Mouse (Mus musculus): ENCODE results near the gene Kcnma1. TPM values are rescaled to one million over a fixed set of nuclear protein-coding genes. Genes with fewer than 3 reads are reported as not detected.

Kcnma1 gene
- total and polyA plus RNA-seq, 3 experiments = not detected

DNA sequence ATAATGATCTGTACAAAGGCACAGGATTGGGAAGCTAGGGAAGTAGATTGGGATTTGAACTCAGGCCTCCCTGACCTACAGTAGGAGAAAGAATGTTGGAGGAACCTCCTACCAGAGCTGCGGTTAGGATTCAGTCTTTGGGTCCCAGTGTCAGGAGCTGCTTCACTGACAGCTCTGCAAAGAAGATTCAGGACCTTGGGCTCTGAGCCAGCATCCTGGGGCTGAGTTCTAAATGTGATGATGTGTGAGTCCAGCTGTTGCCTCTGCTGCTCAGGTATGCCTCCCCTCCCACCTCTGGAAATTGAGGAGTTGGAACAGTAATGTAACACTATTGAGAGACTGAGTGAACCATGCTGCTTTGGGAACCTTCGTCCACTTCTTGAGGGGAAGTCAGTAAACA, 266.3 kb downstream of the Kcnma1 start:
- Histone ChIP-seq H3K4me1 (ENCODE audit: control insufficient read depth in 1 of 2, insufficient read depth in 2 of 2, low read length in 2 of 2) (no peaks in the 10 kb centered on the region), H3K9me3 (replicated peaks; ENCODE audit: insufficient read depth, low read length) (no peaks in the 10 kb centered on the region), H3K27me3 (ENCODE audit: control insufficient read depth in 1 of 2, insufficient read depth in 2 of 2, low read length in 2 of 2) (no peaks in the 10 kb centered on the region), H3K27ac (ENCODE audit: control insufficient read depth, low read depth, low read length) (no peak overlapping the region), H3K79me2 (ENCODE audit: control insufficient read depth, insufficient read depth, low read length, poor library complexity) (no peaks in the 10 kb centered on the region), H3K36me3 (ENCODE audit: control insufficient read depth in 1 of 2, insufficient read depth in 2 of 2, low read length in 2 of 2) (no peaks in the 10 kb centered on the region), H3K4me3 (ENCODE audit: control insufficient read depth in 1 of 2, insufficient read depth in 1 of 2, low read depth in 2 of 2, low read length in 2 of 2) (no peak overlapping the region), H3K9ac (ENCODE audit: control insufficient read depth, low read depth, low read length, poor library complexity, severe bottlenecking) (no peak overlapping the region)
- no peak for DNase-seq (ENCODE audit: low read depth, low spot score)
- TF ChIP-seq MAX (IDR thresholded peaks at IDR 0.05; ENCODE audit: low read length) (no peak), MAZ (IDR thresholded peaks at IDR 0.05; ENCODE audit: low read depth, low read length) (no peak), CHD2 (IDR thresholded peaks at IDR 0.05; ENCODE audit: low read length) (no peak)

DNA sequence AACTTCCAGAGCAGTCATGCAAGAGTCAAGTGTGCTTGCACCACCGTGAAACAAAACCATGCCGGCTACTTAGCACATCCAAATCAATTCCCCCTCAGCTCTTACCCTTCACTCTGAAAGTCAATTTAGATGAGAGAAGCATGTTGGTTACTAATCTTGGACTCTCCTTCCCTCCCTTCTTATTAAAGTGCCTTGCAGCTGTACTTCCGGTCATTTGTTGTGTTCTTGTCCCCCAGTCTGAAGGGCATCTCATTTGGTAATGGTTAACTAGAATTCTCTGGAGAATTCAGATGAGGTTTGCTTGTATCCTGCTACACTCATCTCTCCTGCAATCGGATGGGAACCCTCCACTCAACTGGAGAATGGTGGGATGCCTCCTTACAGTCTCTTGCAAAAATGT, 267.3 kb downstream of the Kcnma1 start:
- H3K9me3 ChIP-seq (replicated peaks; ENCODE audit: insufficient read depth, low read length) = no peaks in the 10 kb centered on the region
- H3K9ac ChIP-seq (ENCODE audit: control insufficient read depth, low read depth, low read length, poor library complexity, severe bottlenecking) = no peak overlapping the region
- DNase-seq (ENCODE audit: low read depth, low spot score) = no peak
- no peaks in the 10 kb centered on the region for H3K36me3 ChIP-seq (ENCODE audit: control insufficient read depth in 1 of 2, insufficient read depth in 2 of 2, low read length in 2 of 2)
- no peaks in the 10 kb centered on the region for H3K4me1 ChIP-seq (ENCODE audit: control insufficient read depth in 1 of 2, insufficient read depth in 2 of 2, low read length in 2 of 2)
- no peaks in the 10 kb centered on the region for H3K79me2 ChIP-seq (ENCODE audit: control insufficient read depth, insufficient read depth, low read length, poor library complexity)
- H3K4me3 ChIP-seq (ENCODE audit: control insufficient read depth in 1 of 2, insufficient read depth in 1 of 2, low read depth in 2 of 2, low read length in 2 of 2) = no peak overlapping the region
- no peaks in the 10 kb centered on the region for H3K27me3 ChIP-seq (ENCODE audit: control insufficient read depth in 1 of 2, insufficient read depth in 2 of 2, low read length in 2 of 2)
- H3K27ac ChIP-seq (ENCODE audit: control insufficient read depth, low read depth, low read length) = no peak overlapping the region
- TF ChIP-seq KAT2A (conservative IDR thresholded peaks at IDR 0.05; ENCODE audit: low read depth, low read length) (no peak), POLR2AphosphoS5 (IDR thresholded peaks at IDR 0.05; ENCODE audit: borderline replicate concordance, low read depth, low read length) (no peak), MYC (IDR thresholded peaks at IDR 0.05; ENCODE audit: low read depth, low read length) (no peak), NELFE (IDR thresholded peaks at IDR 0.05; ENCODE audit: low read depth, low read length) (no peak)

DNA sequence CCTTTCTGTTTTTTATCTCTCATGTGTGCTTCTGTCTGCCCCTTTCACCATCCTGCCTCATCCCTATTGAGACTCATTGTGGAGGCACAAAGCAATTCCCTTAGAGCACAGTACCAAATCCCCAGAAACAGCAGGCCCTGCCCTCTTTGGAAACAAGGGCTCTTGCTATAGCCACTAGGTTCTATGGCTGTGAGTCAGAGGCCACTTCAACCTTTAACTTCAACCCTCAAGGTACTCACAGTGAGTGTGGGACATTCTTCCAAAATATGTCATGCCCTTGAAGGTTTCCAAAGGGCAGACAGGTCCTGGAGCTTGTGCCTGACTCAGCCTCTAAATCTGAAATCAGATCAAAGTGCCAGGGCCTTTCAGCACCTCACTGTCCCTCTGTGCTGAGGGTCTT, 272.8 kb downstream of the Kcnma1 start:
- Histone ChIP-seq H3K9me3 (replicated peaks; ENCODE audit: insufficient read depth, low read length) (no peaks in the 10 kb centered on the region), H3K4me3 (ENCODE audit: control insufficient read depth in 1 of 2, insufficient read depth in 1 of 2, low read depth in 2 of 2, low read length in 2 of 2) (no peak overlapping the region), H3K9ac (ENCODE audit: control insufficient read depth, low read depth, low read length, poor library complexity, severe bottlenecking) (no peak overlapping the region), H3K79me2 (ENCODE audit: control insufficient read depth, insufficient read depth, low read length, poor library complexity) (no peaks in the 10 kb centered on the region), H3K4me1 (ENCODE audit: control insufficient read depth in 1 of 2, insufficient read depth in 2 of 2, low read length in 2 of 2) (no peaks in the 10 kb centered on the region), H3K27me3 (ENCODE audit: control insufficient read depth in 1 of 2, insufficient read depth in 2 of 2, low read length in 2 of 2) (no peaks in the 10 kb centered on the region), H3K27ac (ENCODE audit: control insufficient read depth, low read depth, low read length) (no peak overlapping the region), H3K36me3 (ENCODE audit: control insufficient read depth in 1 of 2, insufficient read depth in 2 of 2, low read length in 2 of 2) (no peaks in the 10 kb centered on the region)
- TF ChIP-seq GATA1 (IDR thresholded peaks at IDR 0.05; ENCODE audit: low read depth, low read length) (no peak), POLR2AphosphoS2 (IDR thresholded peaks at IDR 0.05; ENCODE audit: low read length) (no peak), TBP (IDR thresholded peaks at IDR 0.05; ENCODE audit: low read depth, low read length) (no peak), SIN3A (IDR thresholded peaks at IDR 0.05; ENCODE audit: low read length) (no peak), MYB (IDR thresholded peaks at IDR 0.05; ENCODE audit: low read depth, low read length) (no peak), NRF1 (IDR thresholded peaks at IDR 0.05; ENCODE audit: insufficient read depth, low read depth, low read length, poor library complexity, severe bottlenecking) (no peak), ZC3H11A (IDR thresholded peaks at IDR 0.05; ENCODE audit: low read depth, low read length) (no peak), ELF1 (IDR thresholded peaks at IDR 0.05; ENCODE audit: low read depth, low read length) (no peak), CHD1 (IDR thresholded peaks at IDR 0.05; ENCODE audit: low read depth, low read length) (no peak), POLR2A (IDR thresholded peaks at IDR 0.05; ENCODE audit: control insufficient read depth in 1 of 2, insufficient read depth in 1 of 2, low read depth in 1 of 2, low read length in 2 of 2, poor library complexity in 1 of 2) (no peak)
- DNase-seq (ENCODE audit: low read depth, low spot score) = no peak

All from MEL (cell line).